Mouse (Mus musculus) stomach, postnatal 0 days (tissue): ENCODE data around the gene Gm5565. TPM values are rescaled to one million over a fixed set of nuclear protein-coding genes. Genes with fewer than 3 reads are reported as not detected.
A peak's percentile ranks its signal among the peaks of the same experiment; 100 is the strongest.
"Not testable (repeated sequence)": the region's sequence is repeated elsewhere in the genome, so short reads cannot be mapped to it uniquely, and the experiment has no call there.

Source experiments
- ATAC-seq: fragments of 200-750 bp; cut with Nextera tagmentation; 2 replicates; pipeline ENCODE4 v1.8.0; 2017; ENCODE audit not compliant: low FRiP score, low TSS enrichment
- DNase-seq: peaks from one replicate; pipeline ENCODE4 v3.0.0-alpha.2; 2016; ENCODE audit warnings: low spot score
- H3K27ac ChIP-seq: fragments of 300-500 bp; sonication (generic); replicated peaks from 2 replicates; pipeline ENCODE4 v1.5.1; 2014; ENCODE audit warnings: mild to moderate bottlenecking, control low read depth
- H3K27me3 ChIP-seq: fragments of 300-500 bp; sonication (generic); 2 replicates; pipeline ENCODE4 v1.6.1; 2014; ENCODE audit warnings: low read length; ENCODE audit not compliant: control insufficient read depth, insufficient read depth
- H3K36me3 ChIP-seq: fragments of 300-500 bp; sonication (generic); 2 replicates; pipeline ENCODE4 v1.6.1; 2014; ENCODE audit warnings: low read length, mixed read lengths; ENCODE audit not compliant: control insufficient read depth, insufficient read depth
- H3K4me1 ChIP-seq: fragments of 300-500 bp; sonication (generic); replicated peaks from 2 replicates; pipeline ENCODE4 v1.6.1; 2014; ENCODE audit warnings: antibody characterized with exemption; ENCODE audit not compliant: control insufficient read depth, insufficient read depth
- H3K4me2 ChIP-seq: fragments of 300-500 bp; sonication (generic); replicated peaks from 2 replicates; pipeline ENCODE4 v1.6.1; 2014; ENCODE audit warnings: low read depth, mild to moderate bottlenecking, control low read depth, moderate library complexity
- H3K4me3 ChIP-seq: fragments of 300-500 bp; sonication (generic); 2 replicates; pipeline ENCODE4 v1.5.1; 2014; ENCODE audit warnings: low read depth, low read length, control low read depth
- H3K9ac ChIP-seq: fragments of 300-500 bp; sonication (generic); 2 replicates; pipeline ENCODE4 v1.6.1; 2014; ENCODE audit warnings: mild to moderate bottlenecking, low read length, control low read depth, mixed read lengths
- H3K9me3 ChIP-seq: fragments of 300-500 bp; sonication (generic); 2 replicates; pipeline ENCODE4 v1.6.1; 2016; ENCODE audit warnings: low read length; ENCODE audit not compliant: control insufficient read depth
- CTCF ChIP-seq: IDR thresholded peaks from 2 replicates; pipeline ENCODE4 v1.5.1; 2016; ENCODE audit warnings: antibody characterized with exemption, low read depth, mild to moderate bottlenecking, moderate library complexity
- EP300 ChIP-seq: optimal IDR thresholded peaks from 2 replicates; pipeline ENCODE3; 2016; ENCODE audit warnings: antibody characterized with exemption
- WGBS: fragments of 180-500 bp; shearing (Covaris S2); extraction: QIAGEN DNeasy Blood & Tissue Kit; methylation state at CpG from one replicate; pipeline ENCODE4 v1.1.7; 2014; 5-methylcytosine and 5-hydroxymethylcytosine counted together
- polyA plus RNA-seq: library from polyadenylated mRNA; unstranded; fragments of >200 nt; fragmentation: Nextera tagmentation; extraction: Ambion mirVana; gene quantifications from 2 replicates; pipeline ENCODE4 v1.2.1, GENCODE M21; 2015

The Gm5565 gene
- not detected in 2 replicates for polyA plus RNA-seq

DNA sequence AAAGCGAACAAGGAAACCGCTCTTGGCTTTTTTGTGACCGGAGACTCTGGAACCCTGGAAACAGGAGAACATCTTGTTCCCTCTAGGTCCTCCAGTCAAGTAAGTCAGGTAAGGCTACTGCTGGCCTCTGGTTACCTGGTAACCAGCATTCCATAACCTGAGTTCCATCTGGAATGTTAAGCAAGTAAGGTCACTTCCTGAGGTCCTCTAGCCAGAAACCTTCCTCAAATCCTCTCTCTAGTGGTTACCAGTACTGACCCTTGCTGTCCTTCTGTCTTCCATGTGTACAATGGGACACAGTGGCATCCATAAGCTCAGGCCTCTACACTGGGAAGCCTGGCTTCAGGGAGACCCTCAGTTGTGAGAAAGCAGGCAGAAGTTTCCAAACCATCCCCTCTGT lies at the start of gene Gm5565:
TSS of gene Gm5565 (minus strand) at position 101 of the 400 bp plus-strand sequence.
- H3K27ac ChIP-seq, H3K4me2 ChIP-seq, H3K36me3 ChIP-seq, DNase-seq, H3K9me3 ChIP-seq, H3K4me1 ChIP-seq, H3K9ac ChIP-seq, H3K4me3 ChIP-seq, H3K27me3 ChIP-seq, ATAC-seq: not testable (repeated sequence)
- 91% methylated on average over 3 of the region's 3 CpGs for whole genome bisulfite sequencing

DNA sequence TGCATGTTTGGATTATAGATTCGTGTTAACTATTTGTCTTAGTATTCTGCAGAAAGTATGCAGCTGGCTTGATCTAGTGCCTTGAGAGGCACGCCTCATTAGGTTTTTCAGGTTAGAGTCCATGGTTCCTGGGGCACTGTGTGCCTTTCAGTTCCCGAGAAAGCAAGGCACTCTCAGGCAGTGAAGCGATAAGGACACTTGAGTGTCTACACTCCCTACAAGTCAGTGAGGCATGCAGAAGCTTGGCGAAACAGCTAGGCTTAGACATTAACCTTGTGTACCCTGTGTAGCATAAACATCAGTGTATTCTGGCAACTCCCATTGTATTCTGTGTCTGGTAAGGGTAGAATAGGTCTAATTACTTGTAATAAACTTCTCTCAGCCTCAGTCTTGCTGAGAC lies 45.2 kb upstream of the Gm5565 start:
- Histone ChIP-seq H3K27me3 (no peaks in the 10 kb centered on the region), H3K4me2 (no peak overlapping the region), H3K9ac (no peak overlapping the region), H3K4me1 (no peaks in the 10 kb centered on the region), H3K9me3 (no peaks in the 10 kb centered on the region), H3K36me3 (peaks cover 30% of the 10 kb centered on the region), H3K27ac (no peak overlapping the region), H3K4me3 (no peak overlapping the region)
- WGBS, result 89% methylated on average over 5 of the region's 5 CpGs
- DNase-seq (no peak), ATAC-seq (no peak)
- TF ChIP-seq CTCF (no peak), EP300 (no peak)

DNA sequence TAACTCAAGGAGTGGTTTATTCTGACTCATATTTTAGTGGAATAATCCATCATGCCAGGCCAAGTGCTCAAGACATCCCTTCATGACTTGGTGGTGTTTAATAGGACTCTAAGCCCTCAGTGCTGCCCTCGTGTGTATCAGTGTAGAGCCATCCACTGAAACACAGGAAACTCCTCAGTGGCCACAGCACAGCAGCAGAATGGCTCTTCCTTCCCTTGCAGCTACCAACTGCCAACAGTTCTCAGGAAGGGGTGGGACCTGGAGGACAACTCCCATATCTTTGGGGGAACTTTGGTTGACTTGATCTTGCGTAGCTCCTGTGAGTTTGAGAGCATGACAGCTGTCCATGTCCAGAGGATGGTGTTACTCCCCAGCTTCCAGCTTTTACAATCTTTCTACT lies 43.6 kb upstream of the Gm5565 start:
- H3K9ac ChIP-seq, result no peak overlapping the region
- H3K27ac ChIP-seq, result no peak overlapping the region
- no peak overlapping the region for H3K4me3 ChIP-seq
- no peak for ATAC-seq
- peaks cover 26% of the 10 kb centered on the region for H3K36me3 ChIP-seq
- no peaks in the 10 kb centered on the region for H3K27me3 ChIP-seq
- H3K9me3 ChIP-seq, result no peaks in the 10 kb centered on the region
- no peak for DNase-seq
- no peaks in the 10 kb centered on the region for H3K4me1 ChIP-seq
- TF ChIP-seq EP300, result no peak
- no peak for TF ChIP-seq CTCF
- no peak overlapping the region for H3K4me2 ChIP-seq
- WGBS, result 77% methylated on average over 2 of the region's 2 CpGs

DNA sequence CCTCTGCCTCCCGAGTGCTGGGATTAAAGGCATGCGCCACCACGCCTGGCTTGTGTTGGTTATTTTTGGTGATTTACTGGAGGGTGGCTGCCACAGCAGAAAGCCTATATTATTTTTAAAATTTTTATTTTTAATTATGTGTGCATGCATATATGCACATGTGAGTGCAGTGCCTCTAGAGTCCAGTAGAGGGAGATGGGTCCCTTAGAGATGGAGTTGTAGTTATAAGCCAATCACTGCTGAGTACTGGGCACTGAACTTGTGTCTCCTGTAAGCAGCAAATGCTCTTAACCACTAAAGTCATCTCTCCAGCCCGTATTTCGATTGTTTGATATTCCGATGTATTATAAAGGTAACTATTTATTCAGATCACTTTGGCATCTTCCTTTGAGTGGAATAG lies 40.2 kb upstream of the Gm5565 start:
- H3K27ac ChIP-seq, result no peak overlapping the region
- ATAC-seq, result no peak
- H3K36me3 ChIP-seq, result peaks cover 11% of the 10 kb centered on the region; the same call in 1 of the 2 replicates
- no peak overlapping the region for H3K4me3 ChIP-seq
- no peak for TF ChIP-seq EP300
- 0 out of 2 replicates have a peak, but pooled peaks have one; percentile 34 for TF ChIP-seq CTCF
- no peaks in the 10 kb centered on the region for H3K27me3 ChIP-seq
- H3K9ac ChIP-seq, result no peak overlapping the region
- no peaks in the 10 kb centered on the region for H3K9me3 ChIP-seq
- no peak overlapping the region for H3K4me2 ChIP-seq
- 95% methylated on average over 6 of the region's 6 CpGs for WGBS
- no peaks in the 10 kb centered on the region for H3K4me1 ChIP-seq
- DNase-seq, result no peak

DNA sequence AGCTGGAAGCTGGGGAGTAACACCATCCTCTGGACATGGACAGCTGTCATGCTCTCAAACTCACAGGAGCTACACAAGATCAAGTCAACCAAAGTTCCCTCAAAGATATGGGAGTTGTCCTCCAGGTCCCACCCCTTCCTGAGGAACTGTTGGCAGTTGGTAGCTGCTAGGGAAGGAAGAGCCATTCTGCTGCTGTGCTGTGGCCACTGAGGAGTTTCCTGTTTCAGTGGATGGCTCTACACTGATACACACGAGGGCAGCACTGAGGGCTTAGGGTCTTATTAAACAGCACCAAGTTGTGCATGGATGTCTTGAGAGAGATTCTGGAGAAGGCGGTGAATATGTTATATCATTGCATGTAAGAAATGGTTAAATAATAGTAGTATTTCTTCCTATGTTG lies 39.2 kb upstream of the Gm5565 start:
- no peak overlapping the region for H3K4me3 ChIP-seq
- H3K27ac ChIP-seq, result no peak overlapping the region
- H3K9me3 ChIP-seq, result no peaks in the 10 kb centered on the region
- H3K27me3 ChIP-seq, result no peaks in the 10 kb centered on the region
- WGBS, result 80% methylated on average over 2 of the region's 2 CpGs
- ATAC-seq (no peak), DNase-seq (no peak)
- H3K4me2 ChIP-seq, result no peak overlapping the region
- TF ChIP-seq EP300, result no peak
- peak; percentile 25; the same call in 1 of the 2 replicates for TF ChIP-seq CTCF
- no peaks in the 10 kb centered on the region for H3K4me1 ChIP-seq
- no peak overlapping the region for H3K9ac ChIP-seq
- peaks cover 4% of the 10 kb centered on the region; the same call in 1 of the 2 replicates for H3K36me3 ChIP-seq

DNA sequence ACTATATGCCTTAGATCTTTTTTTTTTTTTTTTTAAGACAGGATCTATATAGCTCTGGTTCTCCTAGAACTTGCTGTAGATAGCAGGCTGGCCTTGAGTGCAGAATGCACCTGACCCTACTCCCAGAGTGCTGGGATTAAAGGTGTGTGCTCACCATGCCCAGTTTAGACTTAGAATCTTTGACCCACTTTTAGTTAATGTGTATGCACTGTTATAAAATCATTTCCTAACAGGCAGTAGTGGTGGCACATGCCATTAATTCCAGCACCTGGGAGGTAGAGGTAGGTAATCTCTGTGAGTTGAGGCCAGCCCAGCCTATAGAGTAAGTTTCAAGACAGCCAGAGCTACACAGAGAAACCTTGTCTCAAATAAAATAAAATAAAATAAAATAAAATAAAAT lies 38.7 kb upstream of the Gm5565 start:
- TF ChIP-seq CTCF, result no peak
- TF ChIP-seq EP300, result no peak
- Histone ChIP-seq H3K27ac (no peak overlapping the region), H3K4me3 (no peak overlapping the region)

More for the DNA sequence above, 38.7 kb upstream of the Gm5565 start:
- no peak overlapping the region for H3K4me2 ChIP-seq
- no peaks in the 10 kb centered on the region for H3K9me3 ChIP-seq
- H3K9ac ChIP-seq, result no peak overlapping the region
- DNase-seq (no peak), ATAC-seq (no peak)
- H3K36me3 ChIP-seq, result peaks cover 4% of the 10 kb centered on the region; the same call in 1 of the 2 replicates
- no peaks in the 10 kb centered on the region for H3K27me3 ChIP-seq
- no peaks in the 10 kb centered on the region for H3K4me1 ChIP-seq
